Mouse (Mus musculus) frontal cortex, postnatal 36 days (tissue): ENCODE results near the gene Igdcc3.
A peak's percentile ranks its signal among the peaks of the same experiment; 100 is the strongest.
"Not testable (repeated sequence)": the region's sequence is repeated elsewhere in the genome, so short reads cannot be mapped to it uniquely, and the experiment has no call there.

Experiments used
- DNase-seq, 2 experiments: peaks; one replicate each; pipeline ENCODE4 v3.0.0; 2022; ENCODE audit warnings: low spot score in 2 of 2

Gene Igdcc3

DNA sequence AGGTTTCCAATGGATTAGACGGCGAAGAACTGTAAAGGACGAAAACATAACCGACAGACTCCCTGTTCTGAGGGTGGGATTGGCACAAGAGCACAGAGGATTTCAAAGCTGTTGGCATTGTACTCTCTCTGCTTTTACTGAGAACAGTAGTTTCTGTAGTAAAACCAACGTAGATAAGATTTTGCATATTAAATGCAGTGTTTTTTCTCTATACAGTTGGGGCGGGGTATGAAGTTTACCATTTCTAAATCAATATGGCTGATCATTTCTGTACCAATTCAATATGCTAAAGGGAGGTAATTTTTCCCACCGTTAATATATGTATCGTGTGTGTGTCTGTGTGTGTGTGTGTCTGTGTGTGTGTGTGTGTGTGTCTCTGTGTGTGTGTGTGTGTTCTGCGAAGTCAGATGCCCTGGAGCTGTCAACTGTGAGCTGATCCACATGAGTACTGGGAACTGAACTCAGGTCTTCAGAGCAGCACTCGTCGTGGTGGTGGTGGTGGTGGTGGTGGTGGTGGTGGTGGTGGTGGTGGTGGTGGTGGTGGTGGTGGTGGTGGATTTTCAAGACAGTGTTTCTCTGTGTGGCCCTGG lies 61.3 kb downstream of the Igdcc3 start:
- no peak for DNase-seq

- DNase-seq: no peak
Measured at GRCm38 (mm10) chr9:65205049-65205815, 64.2 kb downstream of the Igdcc3 start.

DNA sequence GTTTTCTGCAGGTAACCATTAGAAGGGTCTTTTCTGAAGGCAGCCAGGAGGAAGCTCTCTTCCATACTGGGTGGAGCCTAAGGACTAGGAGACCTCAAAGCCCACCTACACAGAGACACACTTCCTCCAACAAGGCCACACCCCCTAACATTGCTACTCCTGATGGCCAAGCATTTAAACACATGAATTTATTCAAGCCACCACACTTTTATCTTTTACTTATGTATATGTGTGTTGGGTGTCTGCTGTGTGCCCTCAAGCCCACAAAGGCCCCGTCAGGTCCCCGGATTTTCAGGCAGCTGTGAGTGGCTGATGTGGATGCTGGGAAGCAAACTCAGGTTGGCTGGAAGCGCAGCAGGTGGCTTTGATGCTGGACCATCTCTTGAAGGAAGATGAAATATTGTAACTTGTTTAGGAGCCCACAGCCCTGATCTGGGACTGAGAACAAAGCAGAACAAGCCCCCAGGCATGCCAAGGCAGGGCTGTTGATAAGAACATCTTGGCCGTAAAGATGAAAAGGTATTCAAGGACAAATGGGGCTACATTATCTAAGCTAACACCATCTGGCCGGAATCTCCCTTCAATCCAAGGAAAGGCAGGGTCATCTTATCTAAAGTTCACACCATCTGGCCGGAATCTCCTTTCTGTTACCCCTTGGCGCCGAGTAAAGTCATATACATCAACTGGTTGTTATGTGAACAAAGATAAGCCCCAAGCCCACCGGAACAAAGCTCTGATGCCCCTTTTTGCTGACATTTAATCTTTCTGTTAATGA lies 66.2 kb downstream of the Igdcc3 start:
- not testable (repeated sequence) for DNase-seq

DNA sequence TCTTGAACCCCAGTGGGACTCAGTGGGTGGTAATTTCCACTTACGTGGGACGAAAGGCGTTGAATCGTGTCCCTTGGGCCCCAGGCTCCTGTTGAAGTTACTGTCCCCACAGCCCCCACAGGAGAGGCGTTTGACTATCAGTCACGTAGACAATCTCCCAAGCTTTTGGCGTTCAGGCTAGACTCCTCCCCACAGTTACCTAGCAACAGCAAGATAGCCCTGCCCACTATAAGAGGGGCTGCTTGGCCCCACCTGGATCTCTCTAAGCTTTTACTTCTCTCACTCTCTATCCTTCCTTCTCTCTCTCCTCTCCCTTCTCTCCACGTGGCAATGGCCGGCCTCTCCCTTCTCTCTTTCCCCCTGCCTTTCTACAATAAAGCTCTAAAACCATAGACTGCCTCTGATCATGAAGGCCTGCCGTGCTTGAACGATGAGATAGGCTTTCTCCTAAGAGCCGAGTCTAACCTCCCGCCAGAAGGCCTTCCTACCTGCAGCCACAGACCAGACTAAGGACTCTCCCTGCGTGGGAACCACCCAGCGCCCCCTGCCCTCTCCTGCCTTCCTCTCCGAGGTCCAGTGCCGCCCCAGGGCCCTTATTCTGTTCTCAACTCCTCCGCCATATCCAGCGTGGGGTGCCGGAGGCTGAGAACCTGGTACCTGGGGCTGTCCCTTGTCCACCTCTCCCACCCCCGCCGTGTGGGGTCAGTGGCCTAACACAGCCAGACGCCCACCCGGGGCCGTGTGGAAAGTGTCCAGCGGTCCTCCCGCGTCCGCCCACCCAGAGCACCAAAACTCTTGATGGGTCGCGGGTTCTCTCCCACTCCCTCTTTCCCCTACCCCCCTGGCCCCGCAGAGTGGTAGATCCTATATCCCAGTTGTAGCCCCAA lies 67.5 kb downstream of the Igdcc3 start:
- no peak for DNase-seq

DNA sequence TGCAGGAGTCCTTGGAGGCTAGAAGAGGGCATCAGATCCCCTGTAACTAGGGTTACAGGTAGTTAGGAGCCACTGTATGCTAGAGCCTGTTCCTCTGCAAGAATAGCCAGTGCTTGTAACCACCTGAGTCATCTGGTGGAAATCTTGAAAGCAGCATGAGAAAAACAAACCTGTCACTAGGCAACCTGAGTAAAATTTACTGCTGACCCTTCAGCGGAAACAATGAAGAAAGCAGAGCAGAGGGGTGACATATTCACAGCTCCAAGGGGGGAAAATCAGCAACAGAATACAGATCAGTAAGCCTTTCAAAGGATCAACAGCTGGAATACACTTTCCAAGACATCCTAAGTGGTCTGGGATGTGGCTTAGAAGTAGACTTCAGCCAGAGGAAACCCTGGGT lies 70.6 kb downstream of the Igdcc3 start:
- DNase-seq: no peak

DNA sequence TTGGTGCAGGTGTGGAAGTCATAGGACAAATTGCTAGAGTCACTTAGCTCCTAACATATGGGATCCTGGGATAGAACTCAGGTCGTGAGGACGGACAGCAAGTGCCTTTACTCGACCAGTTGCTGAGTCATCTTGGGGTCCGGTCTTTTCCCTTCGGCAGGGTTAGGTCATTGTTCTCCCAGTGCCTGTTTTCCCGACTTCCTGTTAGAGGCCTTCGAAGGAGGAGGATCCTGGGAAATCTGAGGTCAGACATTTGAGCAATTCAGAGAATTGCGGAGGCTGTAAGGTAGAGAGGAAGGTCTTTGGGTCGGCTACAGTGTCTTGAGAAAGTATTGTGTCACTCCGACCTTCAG lies 73.4 kb downstream of the Igdcc3 start:
- no peak for DNase-seq

- DNase-seq: peak; percentile 75 to 80
Measured at GRCm38 (mm10) chr9:65214778-65215493, 73.9 kb downstream of the Igdcc3 start.

- no peak for DNase-seq
Measured at GRCm38 (mm10) chr9:65215494-65216126, 74.6 kb downstream of the Igdcc3 start.

- no peak for DNase-seq
Measured at GRCm38 (mm10) chr9:65216972-65217371, 76.0 kb downstream of the Igdcc3 start.

DNA sequence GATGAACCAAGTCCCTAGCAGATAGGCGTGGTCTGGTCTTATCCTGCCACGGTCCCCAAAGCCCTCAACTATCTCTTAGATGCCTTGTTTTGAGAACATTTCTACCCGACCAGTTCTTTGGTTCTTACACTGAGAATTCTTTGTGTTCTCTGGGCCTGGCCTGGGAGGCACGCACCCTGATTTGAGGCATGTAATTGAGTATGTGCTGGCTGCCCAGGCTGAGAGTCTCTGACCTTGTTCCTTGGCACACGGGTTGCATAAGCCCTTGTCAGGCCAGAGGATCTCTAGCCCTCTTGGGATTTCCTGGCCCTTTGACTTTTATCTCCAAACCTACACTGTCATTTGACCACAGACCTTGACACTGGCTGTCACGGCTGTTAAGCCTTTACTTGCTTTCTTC lies 76.7 kb downstream of the Igdcc3 start:
- no peak for DNase-seq

GRCm38 (mm10) chr9:65218916-65219315 lies 77.9 kb downstream of the Igdcc3 start:
- DNase-seq: no peak

GRCm38 (mm10) chr9:65220398-65220797 lies 79.4 kb downstream of the Igdcc3 start:
- DNase-seq: not testable (repeated sequence)

- no peak for DNase-seq
Measured at GRCm38 (mm10) chr9:65223927-65224326, 82.9 kb downstream of the Igdcc3 start.

DNA sequence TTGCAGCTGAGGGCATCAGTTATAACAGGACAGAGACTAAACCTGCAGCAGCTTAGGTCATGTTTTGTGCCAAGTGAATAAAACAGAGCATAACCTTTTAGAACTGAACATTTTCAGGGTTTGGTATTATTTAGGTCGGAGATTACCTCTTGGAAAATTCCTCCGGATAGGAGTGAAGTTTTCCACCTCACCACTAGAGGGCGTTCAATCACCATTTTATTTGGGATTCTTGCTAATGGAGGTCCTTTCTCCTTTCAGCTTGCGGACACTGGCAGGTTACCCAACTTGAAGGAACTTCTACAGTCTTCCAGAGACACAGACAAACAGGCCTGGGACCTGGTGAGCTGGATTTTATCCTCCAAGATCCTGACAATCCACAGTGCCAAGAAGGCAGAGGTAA lies 84.8 kb downstream of the Igdcc3 start:
- DNase-seq: peak in 1 of 2 experiments; percentile 33

- DNase-seq: no peak
Measured at GRCm38 (mm10) chr9:65230250-65230649, 89.3 kb downstream of the Igdcc3 start.

DNA sequence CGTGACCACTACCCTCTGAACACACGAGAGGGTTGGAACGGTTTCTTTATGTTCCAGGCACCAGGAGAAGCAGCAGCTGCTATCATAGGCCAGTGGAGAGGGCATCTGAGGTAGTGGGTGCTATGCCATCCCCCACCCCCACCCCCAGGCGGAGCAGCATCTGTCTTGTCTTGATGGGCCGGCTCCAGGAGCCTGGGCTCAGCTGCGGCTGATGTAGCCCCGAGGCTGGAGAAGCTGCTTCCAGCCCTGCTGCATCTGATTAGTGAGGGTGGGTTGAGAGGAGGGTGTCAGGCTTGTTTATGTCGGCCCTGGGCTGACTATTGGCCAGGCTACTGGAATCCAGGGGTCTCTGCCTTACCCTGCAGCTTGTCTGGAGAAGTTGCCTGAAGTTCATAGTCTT lies 90.3 kb downstream of the Igdcc3 start:
- DNase-seq: no peak

- DNase-seq: no peak
Measured at GRCm38 (mm10) chr9:65233243-65233985, 92.4 kb downstream of the Igdcc3 start.

- DNase-seq: no peak
Measured at GRCm38 (mm10) chr9:65234734-65235133, 93.7 kb downstream of the Igdcc3 start.
